Mouse (Mus musculus) bone marrow, adult 2 months (tissue): ENCODE results near the gene Snx5. TPM values are rescaled to one million over a fixed set of nuclear protein-coding genes. Genes with fewer than 3 reads are reported as not detected.

Experiments used
- H3K27ac ChIP-seq: fragments of 200-500 bp; 2 replicates; pipeline ENCODE4 v1.5.1; 2012; ENCODE audit warnings: low read depth, mild to moderate bottlenecking, control low read depth, inconsistent platforms, low read length; ENCODE audit not compliant: control insufficient read depth, poor library complexity, insufficient read depth
- H3K4me1 ChIP-seq: fragments of 200-500 bp; 2 replicates; pipeline ENCODE4 v1.6.1; 2011; ENCODE audit warnings: low read length; ENCODE audit not compliant: control insufficient read depth, insufficient read depth
- H3K4me3 ChIP-seq: fragments of 200-500 bp; replicated peaks from 2 replicates; pipeline ENCODE3; 2011; ENCODE audit warnings: mild to moderate bottlenecking, low read depth, low read length, control low read depth; ENCODE audit not compliant: control insufficient read depth
- CTCF ChIP-seq: fragments of 200-500 bp; IDR thresholded peaks from 2 replicates; pipeline ENCODE4 v1.5.1; 2011; ENCODE audit warnings: low read length, control low read depth; ENCODE audit not compliant: control insufficient read depth, insufficient read depth
- POLR2A ChIP-seq: fragments of 200-500 bp; IDR thresholded peaks from 2 replicates; pipeline ENCODE4 v1.6.1; 2011; ENCODE audit warnings: low read depth, mild to moderate bottlenecking, control low read depth, low read length, borderline replicate concordance; ENCODE audit not compliant: control insufficient read depth
- WGBS: fragments of 180-500 bp; shearing (Covaris S2); methylation state at CpG from one replicate; pipeline ENCODE4 v1.1.7; 2018; 5-methylcytosine and 5-hydroxymethylcytosine counted together
- polyA plus RNA-seq: library from polyadenylated mRNA; stranded (reverse); fragments of >200 nt; gene quantifications from 2 replicates; pipeline ENCODE4 v1.2.4, GENCODE M21; 2011; ENCODE audit warnings: low replicate concordance; ENCODE audit not compliant: missing spikeins, insufficient read depth, insufficient read length

Gene Snx5
- polyA plus RNA-seq, 1 experiment = 274 TPM

DNA sequence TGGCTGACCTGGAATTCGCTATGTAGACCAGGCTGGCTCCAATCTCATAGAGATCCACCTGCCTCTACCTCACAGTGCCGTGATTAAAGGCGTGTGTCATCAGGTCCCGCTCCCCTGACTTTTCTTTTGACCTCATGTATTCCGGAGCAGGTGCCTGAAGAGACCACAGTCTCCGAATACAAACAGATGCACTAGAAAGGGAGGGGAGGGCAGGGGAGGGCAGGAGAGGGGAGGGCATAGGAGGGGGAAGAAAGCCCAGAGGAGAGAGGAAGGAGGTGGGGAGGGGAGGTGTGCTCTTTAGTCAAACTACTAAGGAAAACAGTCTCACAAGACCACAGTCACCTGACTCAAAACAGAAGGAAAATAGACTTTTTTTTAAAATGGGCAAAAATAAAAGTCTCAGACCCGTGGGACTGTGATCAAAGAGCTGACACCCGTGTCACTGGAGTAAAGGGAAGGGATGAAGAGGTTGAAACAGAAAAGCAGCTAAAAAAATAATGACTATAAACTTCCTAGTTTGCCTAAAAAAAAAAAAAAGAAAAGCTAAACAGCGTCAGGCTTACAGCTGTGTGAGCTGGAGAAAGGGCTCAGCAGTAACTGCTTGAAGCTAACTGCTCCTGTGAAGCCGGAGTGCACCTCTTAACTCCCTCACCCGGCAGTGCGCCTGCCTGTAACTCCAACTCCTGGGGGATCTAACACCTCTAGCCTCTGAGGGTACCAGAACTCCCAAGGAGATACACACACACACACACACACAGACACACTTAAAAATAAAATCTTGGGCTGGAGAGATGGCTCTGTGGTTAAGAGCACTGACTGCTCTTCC is 42.0 kb downstream of the Snx5 start:
- H3K4me3 ChIP-seq = no peak overlapping the region
- H3K4me1 ChIP-seq = peaks cover 7% of the 10 kb centered on the region; the same call in 1 of the 2 replicates
- peak overlapping the region; percentile 40; the same call in 1 of the 2 replicates for H3K27ac ChIP-seq
- 22% methylated on average over 12 of the region's 12 CpGs for WGBS
- TF ChIP-seq POLR2A (no peak), CTCF (no peak)

- WGBS = 89% methylated on average over 12 of the region's 12 CpGs
- no peak overlapping the region for H3K4me3 ChIP-seq
- TF ChIP-seq POLR2A (no peak), CTCF (no peak)
- H3K4me1 ChIP-seq = peaks cover 9% of the 10 kb centered on the region
- H3K27ac ChIP-seq = no peak overlapping the region
Measured at GRCm38 (mm10) chr2:144226906-144227586, 43.7 kb downstream of the Snx5 start.

DNA sequence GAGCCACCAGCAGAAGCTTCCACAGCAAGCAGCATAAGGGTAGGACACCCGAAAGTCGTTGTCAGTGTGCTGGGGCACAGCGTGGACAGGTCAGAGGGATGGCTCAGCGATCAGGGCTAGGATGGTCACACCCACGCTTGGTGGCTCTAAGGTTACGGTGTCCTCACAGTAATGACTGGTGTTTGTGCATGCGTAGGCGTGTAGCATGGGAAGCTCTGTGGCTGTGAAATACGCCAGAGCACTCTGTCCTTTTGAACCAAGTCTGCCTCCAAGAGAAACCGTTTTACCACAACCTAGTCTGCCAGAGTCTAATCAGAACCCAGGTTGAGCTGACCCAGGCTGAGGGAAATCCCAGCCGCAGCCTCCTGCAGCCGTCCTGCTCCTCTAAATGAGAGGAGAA is 46.4 kb downstream of the Snx5 start:
- WGBS = 29% methylated on average over 12 of the region's 12 CpGs
- TF ChIP-seq CTCF = no peak
- no peak for TF ChIP-seq POLR2A
- Histone ChIP-seq H3K27ac (peak overlapping the region; percentile 6; the same call in 1 of the 2 replicates), H3K4me3 (no peak overlapping the region), H3K4me1 (peaks cover 7% of the 10 kb centered on the region)

DNA sequence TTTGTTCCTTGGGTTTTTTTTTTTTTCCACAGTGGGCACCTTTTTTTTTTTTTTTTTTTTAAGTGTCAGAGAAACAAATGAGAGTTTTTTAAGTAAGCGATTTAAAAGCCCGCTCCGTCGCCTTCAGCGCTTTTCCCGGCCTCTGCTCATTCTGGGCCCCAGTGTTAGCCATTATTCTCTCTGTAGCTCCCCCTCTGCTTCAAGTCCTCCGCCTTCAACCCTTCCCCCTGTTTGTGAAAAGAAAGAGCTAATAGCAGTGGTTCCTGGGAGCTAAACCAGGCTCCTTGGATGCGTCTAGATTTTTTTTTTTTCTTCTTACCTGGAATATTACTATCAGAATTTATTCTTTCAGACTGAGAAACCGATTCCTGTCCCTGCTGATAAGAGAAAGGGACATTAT is 55.1 kb downstream of the Snx5 start:
- H3K4me3 ChIP-seq = no peak overlapping the region
- no peak overlapping the region for H3K27ac ChIP-seq
- WGBS = 78% methylated on average over 9 of the region's 9 CpGs
- peaks cover 8% of the 10 kb centered on the region for H3K4me1 ChIP-seq
- TF ChIP-seq CTCF = no peak
- TF ChIP-seq POLR2A = no peak

DNA sequence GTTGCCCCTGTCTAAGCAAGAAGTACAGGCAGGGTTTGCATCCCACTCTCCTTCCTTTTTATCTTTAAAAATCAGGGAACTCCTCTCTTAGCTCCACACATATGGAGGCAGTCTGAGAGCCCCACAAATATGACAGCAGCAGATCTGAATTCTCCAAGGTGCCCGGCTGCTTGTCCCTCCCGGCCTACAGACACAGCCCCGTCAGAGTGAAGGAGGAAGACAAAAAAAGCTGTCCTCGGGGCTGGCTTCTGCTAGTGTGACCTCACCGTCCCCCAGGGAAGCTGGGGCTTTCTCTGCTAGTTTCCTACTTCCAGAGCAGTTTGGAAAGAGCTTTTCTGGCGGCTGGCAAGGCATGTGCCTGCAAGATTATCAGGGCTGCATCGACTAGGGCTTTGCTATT is 55.5 kb downstream of the Snx5 start:
- Histone ChIP-seq H3K27ac (no peak overlapping the region), H3K4me3 (no peak overlapping the region), H3K4me1 (peaks cover 8% of the 10 kb centered on the region)
- WGBS = 21% methylated on average over 7 of the region's 7 CpGs
- TF ChIP-seq POLR2A (no peak), CTCF (no peak)

DNA sequence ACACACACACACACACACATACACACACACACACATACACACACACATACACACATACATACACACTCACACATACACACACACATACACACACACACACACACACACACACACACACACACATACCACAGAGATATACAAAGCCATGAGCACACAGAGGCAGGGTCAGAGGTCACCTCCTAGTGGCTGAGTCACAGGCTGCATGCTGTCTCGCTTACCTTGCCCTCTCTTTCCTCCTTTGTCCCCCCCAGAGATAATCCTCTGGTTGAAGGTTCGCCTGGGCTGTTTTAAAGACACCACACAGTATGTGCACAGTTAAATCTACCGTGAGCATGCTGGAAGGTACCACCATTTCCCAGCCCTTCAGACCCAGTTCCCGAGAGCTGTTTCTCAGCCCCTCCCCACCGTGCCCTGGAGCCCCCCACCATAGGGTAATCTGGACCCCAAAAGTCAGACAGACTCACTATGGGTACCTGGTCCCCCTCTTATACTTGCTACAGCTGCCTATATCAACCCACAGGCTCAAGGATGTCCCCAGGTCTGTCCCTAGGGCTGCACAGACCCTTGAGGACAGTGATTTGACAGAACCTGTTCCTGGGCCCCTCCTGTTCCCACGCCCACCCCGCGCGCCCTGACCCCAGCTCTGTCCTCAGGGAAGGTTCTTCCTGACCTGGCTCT is 56.1 kb downstream of the Snx5 start:
- H3K27ac ChIP-seq = no peak overlapping the region
- H3K4me1 ChIP-seq = peaks cover 8% of the 10 kb centered on the region
- 83% methylated on average over 9 of the region's 9 CpGs for WGBS
- H3K4me3 ChIP-seq = no peak overlapping the region
- TF ChIP-seq CTCF = peak; percentile 32; the same call in 1 of the 2 replicates
- no peak for TF ChIP-seq POLR2A

GRCm38 (mm10) chr2:144213803-144214202 is 56.9 kb downstream of the Snx5 start:
- no peak overlapping the region for H3K27ac ChIP-seq
- TF ChIP-seq POLR2A (no peak), CTCF (no peak)
- 18% methylated on average over 6 of the region's 6 CpGs for WGBS
- no peak overlapping the region for H3K4me3 ChIP-seq
- H3K4me1 ChIP-seq = peaks cover 4% of the 10 kb centered on the region

DNA sequence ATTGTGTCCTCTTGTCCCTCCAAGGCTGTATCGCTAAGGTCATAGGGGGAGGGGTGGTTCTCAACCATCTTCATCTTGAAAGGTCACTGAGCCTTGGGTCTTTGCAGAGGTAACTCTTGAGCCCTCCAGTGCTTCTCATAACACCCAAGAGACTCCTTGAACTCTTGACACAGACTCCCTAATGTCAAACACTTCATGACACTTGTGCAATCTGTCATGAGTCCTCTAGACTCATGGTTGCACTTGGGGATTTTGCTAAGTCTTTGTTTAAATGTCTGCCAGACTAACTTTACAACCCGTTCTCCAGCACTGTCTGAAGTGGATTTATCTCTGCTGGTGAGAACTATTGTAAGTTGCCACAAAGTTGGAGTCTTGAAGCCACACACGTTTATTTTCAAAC is 61.3 kb downstream of the Snx5 start:
- peaks cover 2% of the 10 kb centered on the region; the same call in 1 of the 2 replicates for H3K4me1 ChIP-seq
- TF ChIP-seq POLR2A = no peak
- TF ChIP-seq CTCF = no peak
- 73% methylated on average over 3 of the region's 3 CpGs for WGBS
- no peak overlapping the region for H3K27ac ChIP-seq
- no peak overlapping the region for H3K4me3 ChIP-seq

- no peak for TF ChIP-seq POLR2A
- TF ChIP-seq CTCF = no peak
- Histone ChIP-seq H3K4me3 (no peak overlapping the region), H3K27ac (no peak overlapping the region), H3K4me1 (no peaks in the 10 kb centered on the region)
- 95% methylated on average over 1 of the region's 1 CpGs for WGBS
Measured at GRCm38 (mm10) chr2:144207365-144207764, 63.3 kb downstream of the Snx5 start.
